Mouse (Mus musculus) ES-E14 (cell line): Measurements from ENCODE around the gene Shc3. TPM values are rescaled to one million over a fixed set of nuclear protein-coding genes. Genes with fewer than 3 reads are reported as not detected.
A peak's percentile ranks its signal among the peaks of the same experiment; 100 is the strongest.

Source experiments
- DNase-seq: peaks from one replicate; pipeline ENCODE4 v3.0.0-alpha.2; 2013; ENCODE audit warnings: low read depth, low spot score
- H3K27ac ChIP-seq: 2 replicates; pipeline ENCODE4 v1.5.1; 2012; ENCODE audit warnings: low read depth, mild to moderate bottlenecking, low read length, moderate library complexity, mixed read lengths; ENCODE audit not compliant: poor library complexity, insufficient read depth, severe bottlenecking
- H3K36me3 ChIP-seq: 2 replicates; pipeline ENCODE4 v1.6.1; 2012; ENCODE audit warnings: mild to moderate bottlenecking, low read length, moderate library complexity, mixed read lengths; ENCODE audit not compliant: control insufficient read depth, poor library complexity, insufficient read depth, severe bottlenecking
- H3K4me1 ChIP-seq, 2 experiments: fragments of 150-350 bp in 1 of 2; sonication (generic) in 1 of 2; 2 replicates each; pipeline ENCODE4 v1.6.1; 2012; ENCODE audit warnings: low read length in 2 of 2, mild to moderate bottlenecking in 1 of 2, mixed read lengths in 1 of 2; ENCODE audit not compliant: control insufficient read depth in 2 of 2, insufficient read depth in 2 of 2, poor library complexity in 1 of 2
- H3K4me3 ChIP-seq, 2 experiments: fragments of 150-350 bp in 1 of 2; sonication (generic) in 1 of 2; 2 replicates each; pipeline ENCODE4 v1.5.1; 2012; ENCODE audit warnings: low read length in 2 of 2, low read depth in 1 of 2, mild to moderate bottlenecking in 1 of 2, mixed read lengths in 1 of 2; ENCODE audit not compliant: insufficient read depth in 1 of 2, poor library complexity in 1 of 2, severe bottlenecking in 1 of 2
- H3K9ac ChIP-seq: 2 replicates; pipeline ENCODE4 v1.6.1; 2012; ENCODE audit warnings: low read depth, mild to moderate bottlenecking, low read length, mixed read lengths; ENCODE audit not compliant: poor library complexity, insufficient read depth, severe bottlenecking
- H3K9me3 ChIP-seq: fragments of 150-350 bp; sonication (generic); 2 replicates; pipeline ENCODE4 v1.6.1; 2012; ENCODE audit warnings: low read depth, mild to moderate bottlenecking, low read length; ENCODE audit not compliant: control insufficient read depth, insufficient read depth
- CHD2 ChIP-seq: IDR thresholded peaks from 2 replicates; pipeline ENCODE4 v1.6.1; 2014; ENCODE audit warnings: mild to moderate bottlenecking, low read depth, low read length, inconsistent platforms
- HCFC1 ChIP-seq: IDR thresholded peaks from 2 replicates; pipeline ENCODE4 v1.6.1; 2012; ENCODE audit warnings: low read length, inconsistent platforms, borderline replicate concordance; ENCODE audit not compliant: insufficient read depth
- MAFK ChIP-seq: IDR thresholded peaks from 2 replicates; pipeline ENCODE4 v1.6.1; 2014; ENCODE audit warnings: mild to moderate bottlenecking, low read depth, low read length, inconsistent platforms; ENCODE audit not compliant: insufficient read depth
- ZC3H11A ChIP-seq: IDR thresholded peaks from 2 replicates; pipeline ENCODE4 v1.6.1; 2012; ENCODE audit warnings: low read depth, mild to moderate bottlenecking, inconsistent platforms, low read length, borderline replicate concordance
- ZNF384 ChIP-seq: IDR thresholded peaks from 2 replicates; pipeline ENCODE4 v1.6.1; 2012; ENCODE audit warnings: low read depth, low read length, inconsistent platforms
- in situ Hi-C, 2 experiments: fragments of 600-800 bp; cut with MboI; formaldehyde crosslinking; loops; one replicate each; pipeline ENCODE4 v1.15.1; 2025; ENCODE audit warnings: low sequenced_read_pairs in 2 of 2, inconsistent platforms in 1 of 2; ENCODE audit not compliant: unreplicated experiment in 2 of 2
- total RNA-seq: library from RNA; depleted of rRNA; stranded (reverse); fragments of 300-350 nt; gene quantifications from 2 replicates; pipeline ENCODE4 v1.2.3, GENCODE M21; 2012

Gene Shc3
- total RNA-seq, 1 experiment: 1.4 TPM

GRCm38 (mm10) chr13:51493676-51494075 lies 75.5 kb downstream of the Shc3 start:
- Histone ChIP-seq H3K4me3 (no peak overlapping the region), H3K9ac (no peak overlapping the region), H3K27ac (no peak overlapping the region), H3K4me1 (peaks cover 0 to 8% of the 10 kb centered on the region in 2 experiments; a peak in 1 of 4 replicates), H3K36me3 (no peaks in the 10 kb centered on the region), H3K9me3 (no peaks in the 10 kb centered on the region)
- TF ChIP-seq ZNF384 (no peak), CHD2 (no peak), ZC3H11A (no peak), HCFC1 (no peak), MAFK (no peak)
- no peak for DNase-seq
- in situ Hi-C loops: no loop called here

- no peak for DNase-seq
- in situ Hi-C loops: no loop called here
- TF ChIP-seq CHD2 (no peak), MAFK (peak; percentile 60; the same call in 1 of the 2 replicates)
These were observed 77.4 kb downstream of the Shc3 start for GRCm38 (mm10) chr13:51491649-51492435.

GRCm38 (mm10) chr13:51490195-51490594 lies 79.0 kb downstream of the Shc3 start:
- DNase-seq: no peak

More at GRCm38 (mm10) chr13:51491649-51492435, 77.4 kb downstream of the Shc3 start:
- Histone ChIP-seq H3K9me3 (no peaks in the 10 kb centered on the region), H3K27ac (no peak overlapping the region), H3K36me3 (no peaks in the 10 kb centered on the region), H3K9ac (no peak overlapping the region), H3K4me3 (no peak overlapping the region), H3K4me1 (peaks cover 0 to 8% of the 10 kb centered on the region in 2 experiments; a peak in 1 of 4 replicates)

DNA sequence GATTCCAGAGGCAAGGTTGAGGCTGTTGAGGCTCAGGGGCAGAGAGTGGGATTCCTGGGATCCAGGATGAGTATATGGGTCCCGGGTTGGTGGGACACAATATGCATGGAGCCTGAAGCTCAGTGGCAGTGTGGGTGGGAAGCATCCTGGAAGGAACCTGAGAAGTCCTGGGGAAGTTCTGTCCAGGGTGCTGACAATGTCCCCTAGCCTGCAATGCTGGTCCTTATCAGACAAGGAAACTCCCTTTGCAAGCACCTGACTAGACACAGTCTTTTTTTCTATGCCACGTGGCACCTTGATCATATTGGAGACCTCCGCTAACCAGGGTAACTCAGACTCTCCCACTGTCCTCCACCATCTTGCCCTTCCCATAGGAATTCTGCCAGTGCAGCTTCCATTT lies 80.3 kb downstream of the Shc3 start:
- H3K36me3 ChIP-seq: no peaks in the 10 kb centered on the region
- in situ Hi-C loops: no loop called here
- H3K27ac ChIP-seq: no peak overlapping the region
- peak; percentile 11 for DNase-seq
- H3K4me1 ChIP-seq: peaks cover 0 to 8% of the 10 kb centered on the region in 2 experiments; a peak in 1 of 4 replicates
- no peaks in the 10 kb centered on the region for H3K9me3 ChIP-seq
- TF ChIP-seq ZNF384: no peak
- no peak for TF ChIP-seq MAFK
- TF ChIP-seq ZC3H11A: no peak
- no peak for TF ChIP-seq HCFC1
- TF ChIP-seq CHD2: no peak
- no peak overlapping the region for H3K9ac ChIP-seq
- no peak overlapping the region for H3K4me3 ChIP-seq

More at GRCm38 (mm10) chr13:51490195-51490594, 79.0 kb downstream of the Shc3 start:
- Histone ChIP-seq H3K27ac (no peak overlapping the region), H3K4me3 (no peak overlapping the region), H3K9me3 (no peaks in the 10 kb centered on the region), H3K9ac (no peak overlapping the region), H3K36me3 (no peaks in the 10 kb centered on the region), H3K4me1 (peaks cover 0 to 8% of the 10 kb centered on the region in 2 experiments; a peak in 1 of 4 replicates)
- in situ Hi-C loops: no loop called here
- TF ChIP-seq CHD2: no peak
- TF ChIP-seq MAFK: peak; percentile 25; the same call in 1 of the 2 replicates

DNA sequence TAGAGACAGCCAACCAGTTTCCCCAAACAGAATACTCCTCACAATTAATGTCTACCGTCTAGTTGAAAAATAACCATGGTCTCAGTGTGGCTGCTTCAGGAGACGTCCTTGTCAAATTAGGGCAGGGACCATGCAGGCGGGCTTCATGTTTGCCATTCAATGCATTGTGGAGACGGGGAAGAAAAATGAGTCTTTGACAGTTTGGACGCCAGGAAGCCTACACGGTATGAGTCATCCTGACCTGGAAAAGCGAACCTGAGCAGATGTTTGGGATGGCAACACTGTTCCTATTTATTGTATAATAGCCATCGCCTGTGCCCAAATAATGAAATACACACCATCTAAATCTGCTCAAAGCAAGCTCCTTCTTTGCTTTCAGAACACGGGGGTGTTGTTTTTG lies 83.9 kb downstream of the Shc3 start:
- in situ Hi-C loops: no loop called here

More for the DNA sequence above, 83.9 kb downstream of the Shc3 start:
- H3K9ac ChIP-seq: no peak overlapping the region
- DNase-seq: no peak
- no peaks in the 10 kb centered on the region for H3K9me3 ChIP-seq
- TF ChIP-seq MAFK: no peak
- TF ChIP-seq HCFC1: no peak
- no peak for TF ChIP-seq ZC3H11A
- no peak for TF ChIP-seq CHD2
- no peak for TF ChIP-seq ZNF384
- no peaks in the 10 kb centered on the region for H3K36me3 ChIP-seq
- no peak overlapping the region for H3K27ac ChIP-seq
- H3K4me1 ChIP-seq: no peaks in the 10 kb centered on the region
- no peak overlapping the region for H3K4me3 ChIP-seq
